Mouse (Mus musculus): ENCODE measurements at regions not wholly inside any gene's neighbourhood (a gene's known extent, or its start where the extent isn't known, plus 50 kb on each side); places are given as distances from the start of the nearest gene placed in this dataset.

- no peak for DNase-seq (ENCODE audit: low spot score in 2 of 2)
- intact Hi-C loops (cut with DNase I), result no loop called here
These were observed 71.8 kb downstream of the Arf2 start for GRCm38 (mm10) chr11:104038271-104038800.

- peak in 1 of 2 experiments; percentile 56 for DNase-seq (ENCODE audit: low spot score in 2 of 2)
- intact Hi-C loops (cut with DNase I), result no loop called here
These were observed 78.7 kb downstream of the Arf2 start for GRCm38 (mm10) chr11:104045216-104045615.

GRCm38 (mm10) chr11:104051986-104052385, 80.7 kb upstream of the Crhr1 start:
- intact Hi-C loops (cut with DNase I), result loop anchor here (5.0 kb wide), 1 partner anchor 80 kb away; the partner anchor contains the start of gene Crhr1
- DNase-seq (ENCODE audit: low spot score in 2 of 2), result peak; percentile 28 to 63

- DNase-seq (ENCODE audit: low spot score in 2 of 2), result no peak
- intact Hi-C loops (cut with DNase I), result loop anchor here (5.0 kb wide), 1 partner anchor 79 kb away; the partner anchor contains the start of gene Crhr1
These were observed 79.4 kb upstream of the Crhr1 start for GRCm38 (mm10) chr11:104053242-104053641.

GRCm38 (mm10) chr11:104055941-104056340, 76.7 kb upstream of the Crhr1 start:
- intact Hi-C loops (cut with DNase I), result no loop called here
- peak in 1 of 2 experiments; percentile 77 for DNase-seq (ENCODE audit: low spot score in 2 of 2)

- DNase-seq (ENCODE audit: low spot score in 2 of 2), result no peak
- intact Hi-C loops (cut with DNase I), result no loop called here
These were observed 75.6 kb upstream of the Crhr1 start for GRCm38 (mm10) chr11:104057046-104057445.

- intact Hi-C loops (cut with DNase I), result no loop called here
- no peak for DNase-seq (ENCODE audit: low spot score in 2 of 2)
These were observed 74.1 kb upstream of the Crhr1 start for GRCm38 (mm10) chr11:104058600-104058999.

GRCm38 (mm10) chr11:104059085-104059484, 73.6 kb upstream of the Crhr1 start:
- intact Hi-C loops (cut with DNase I), result no loop called here
- no peak for DNase-seq (ENCODE audit: low spot score in 2 of 2)

- intact Hi-C loops (cut with DNase I), result no loop called here
- DNase-seq (ENCODE audit: low spot score in 2 of 2), result no peak
These were observed 71.3 kb upstream of the Crhr1 start for GRCm38 (mm10) chr11:104061361-104061760.

- intact Hi-C loops (cut with DNase I), result no loop called here
- no peak for DNase-seq (ENCODE audit: low spot score in 2 of 2)
These were observed 67.5 kb upstream of the Crhr1 start for GRCm38 (mm10) chr11:104065181-104065580.

GRCm38 (mm10) chr11:104072591-104073183, 60.0 kb upstream of the Crhr1 start:
- intact Hi-C loops (cut with DNase I), result no loop called here
- DNase-seq (ENCODE audit: low spot score in 2 of 2), result no peak

- intact Hi-C loops (cut with DNase I), result loop anchor here (2.0 kb wide), 1 partner anchor 58 kb away; the partner anchor contains the start of gene Crhr1
- peak in 1 of 2 experiments; percentile 65 for DNase-seq (ENCODE audit: low spot score in 2 of 2)
These were observed 57.9 kb upstream of the Crhr1 start for GRCm38 (mm10) chr11:104074763-104075162.

GRCm38 (mm10) chr11:104075394-104075793, 57.3 kb upstream of the Crhr1 start:
- peak in 1 of 2 experiments; percentile 54 for DNase-seq (ENCODE audit: low spot score in 2 of 2)
- intact Hi-C loops (cut with DNase I), result loop anchor here (2.0 kb wide), 1 partner anchor 57 kb away; the partner anchor contains the start of gene Crhr1

- intact Hi-C loops (cut with DNase I), result no loop called here
- DNase-seq (ENCODE audit: low spot score in 2 of 2), result no peak
These were observed 50.6 kb upstream of the Crhr1 start for GRCm38 (mm10) chr11:104082083-104082482.

Data from left cerebral cortex, postnatal 25 days (tissue).